Mouse (Mus musculus) stomach, embryonic 16.5 days (tissue): ENCODE results near the gene Dscaml1. TPM values are rescaled to one million over a fixed set of nuclear protein-coding genes. Genes with fewer than 3 reads are reported as not detected.

Experiments used
- ATAC-seq: fragments of 200-750 bp; cut with Nextera tagmentation; 2 replicates; pipeline ENCODE4 v1.8.0; 2017; ENCODE audit warnings: moderate number of reproducible peaks, moderate TSS enrichment; ENCODE audit not compliant: insufficient read depth, low FRiP score
- H3K27ac ChIP-seq: fragments of 300-500 bp; sonication (generic); 2 replicates; pipeline ENCODE4 v1.5.1; 2014; ENCODE audit warnings: low read length
- H3K27me3 ChIP-seq: fragments of 300-500 bp; sonication (generic); 2 replicates; pipeline ENCODE4 v1.6.1; 2014; ENCODE audit warnings: low read length, control low read depth, mixed read lengths; ENCODE audit not compliant: control insufficient read depth, insufficient read depth
- H3K36me3 ChIP-seq: fragments of 300-500 bp; sonication (generic); 2 replicates; pipeline ENCODE4 v1.6.1; 2014; ENCODE audit warnings: low read length; ENCODE audit not compliant: control insufficient read depth, insufficient read depth
- H3K4me1 ChIP-seq: fragments of 300-500 bp; sonication (generic); 2 replicates; pipeline ENCODE4 v1.6.1; 2014; ENCODE audit warnings: low read length, control low read depth, mixed read lengths; ENCODE audit not compliant: control insufficient read depth, insufficient read depth
- H3K4me2 ChIP-seq: fragments of 300-500 bp; sonication (generic); 2 replicates; pipeline ENCODE4 v1.6.1; 2014; ENCODE audit warnings: low read depth, low read length, mixed read lengths
- H3K4me3 ChIP-seq: fragments of 300-500 bp; sonication (generic); replicated peaks from 2 replicates; pipeline ENCODE4 v1.5.1; 2014; ENCODE audit warnings: mild to moderate bottlenecking, low read length
- H3K9ac ChIP-seq: fragments of 300-500 bp; sonication (generic); 2 replicates; pipeline ENCODE4 v1.6.1; 2014; ENCODE audit warnings: low read length
- H3K9me3 ChIP-seq: fragments of 300-500 bp; sonication (generic); replicated peaks from 2 replicates; pipeline ENCODE4 v1.6.1; 2016; ENCODE audit warnings: low read length, control low read depth; ENCODE audit not compliant: control insufficient read depth
- WGBS: fragments of 180-500 bp; shearing (Covaris S2); extraction: QIAGEN DNeasy Blood & Tissue Kit; methylation state at CpG from one replicate; pipeline ENCODE4 v1.1.7; 2014; 5-methylcytosine and 5-hydroxymethylcytosine counted together
- polyA plus RNA-seq: library from polyadenylated mRNA; unstranded; fragments of >200 nt; fragmentation: Nextera tagmentation; extraction: Ambion mirVana; gene quantifications from 2 replicates; pipeline ENCODE4 v1.2.1, GENCODE M21; 2015

Gene Dscaml1
- polyA plus RNA-seq, 1 experiment from 2014 or later, result 0.30 TPM

DNA sequence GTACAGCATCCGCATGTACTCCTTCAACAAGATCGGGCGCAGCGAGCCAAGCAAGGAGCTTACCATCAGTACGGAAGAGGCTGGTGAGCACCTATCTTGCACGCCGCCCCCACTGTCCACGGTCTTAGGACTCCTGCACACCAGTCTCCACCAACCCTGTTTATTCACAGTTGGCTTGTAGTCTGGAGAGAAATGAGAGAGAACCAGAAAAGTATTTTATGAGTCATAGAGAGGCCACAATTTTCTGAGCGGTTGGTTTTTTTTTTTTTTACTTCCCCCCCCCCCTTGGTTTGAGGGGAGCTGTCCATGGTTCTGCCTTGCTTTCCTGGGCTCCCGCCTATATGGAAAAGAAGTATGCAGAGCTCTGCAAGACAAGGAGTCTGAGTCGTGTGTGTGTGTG lies 283.9 kb downstream of the Dscaml1 start:
- 63% methylated on average over 11 of the region's 11 CpGs for WGBS
- Histone ChIP-seq H3K36me3 (no peaks in the 10 kb centered on the region), H3K27me3 (no peaks in the 10 kb centered on the region), H3K9me3 (no peaks in the 10 kb centered on the region), H3K27ac (no peak overlapping the region), H3K4me2 (no peak overlapping the region), H3K9ac (no peak overlapping the region), H3K4me1 (no peaks in the 10 kb centered on the region), H3K4me3 (no peak overlapping the region)
- ATAC-seq, result no peak

GRCm38 (mm10) chr9:45715387-45715786 lies 289.0 kb downstream of the Dscaml1 start:
- 59% methylated on average over 3 of the region's 3 CpGs for WGBS
- H3K27ac ChIP-seq, result no peak overlapping the region

DNA sequence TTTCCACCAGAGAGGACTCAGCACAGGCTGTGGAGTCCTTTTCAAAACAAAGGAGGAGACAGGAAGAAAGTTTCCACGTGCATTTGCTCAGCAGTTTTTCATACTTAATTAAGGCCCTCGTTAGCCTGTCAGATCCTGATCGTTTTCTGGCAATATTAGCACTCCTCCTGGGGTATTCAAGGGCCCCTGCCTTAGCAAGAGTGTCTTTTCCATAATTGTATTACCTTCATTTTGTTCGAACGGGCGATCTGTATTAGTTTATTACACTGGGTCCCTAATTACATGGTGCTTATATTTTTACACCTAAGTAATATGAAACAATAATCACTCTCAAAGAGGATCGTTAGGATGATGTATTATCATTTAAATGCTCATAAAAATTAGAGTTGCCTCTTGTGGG lies 293.6 kb downstream of the Dscaml1 start:
- Histone ChIP-seq H3K27me3 (0 out of 2 replicates have a peak, but pooled peaks cover 3% of the 10 kb centered on the region), H3K27ac (no peak overlapping the region), H3K4me2 (no peak overlapping the region), H3K9me3 (no peaks in the 10 kb centered on the region), H3K4me1 (no peaks in the 10 kb centered on the region), H3K9ac (no peak overlapping the region), H3K4me3 (no peak overlapping the region), H3K36me3 (no peaks in the 10 kb centered on the region)
- ATAC-seq, result no peak
- WGBS, result 67% methylated on average over 7 of the region's 7 CpGs

More at GRCm38 (mm10) chr9:45715387-45715786, 289.0 kb downstream of the Dscaml1 start:
- ATAC-seq, result no peak
- no peaks in the 10 kb centered on the region for H3K36me3 ChIP-seq
- H3K9me3 ChIP-seq, result no peaks in the 10 kb centered on the region
- H3K27me3 ChIP-seq, result 0 out of 2 replicates have a peak, but pooled peaks cover 3% of the 10 kb centered on the region
- no peaks in the 10 kb centered on the region for H3K4me1 ChIP-seq
- H3K4me3 ChIP-seq, result no peak overlapping the region
- no peak overlapping the region for H3K4me2 ChIP-seq
- no peak overlapping the region for H3K9ac ChIP-seq

GRCm38 (mm10) chr9:45731851-45732250 lies 305.4 kb downstream of the Dscaml1 start:
- 86% methylated on average over 5 of the region's 5 CpGs for WGBS
- Histone ChIP-seq H3K27me3 (no peaks in the 10 kb centered on the region), H3K4me1 (no peaks in the 10 kb centered on the region), H3K27ac (no peak overlapping the region), H3K9me3 (no peaks in the 10 kb centered on the region), H3K4me2 (no peak overlapping the region), H3K4me3 (no peak overlapping the region), H3K36me3 (no peaks in the 10 kb centered on the region), H3K9ac (no peak overlapping the region)
- ATAC-seq, result no peak

- Histone ChIP-seq H3K9ac (no peak overlapping the region), H3K36me3 (no peaks in the 10 kb centered on the region)
- WGBS, result 61% methylated on average over 6 of the region's 6 CpGs
These were observed 306.8 kb downstream of the Dscaml1 start for GRCm38 (mm10) chr9:45733246-45733645.

GRCm38 (mm10) chr9:45739001-45739701 lies 312.7 kb downstream of the Dscaml1 start:
- ATAC-seq, result no peak
- 67% methylated on average over 12 of the region's 12 CpGs for WGBS

More at GRCm38 (mm10) chr9:45733246-45733645, 306.8 kb downstream of the Dscaml1 start:
- Histone ChIP-seq H3K27ac (no peak overlapping the region), H3K27me3 (no peaks in the 10 kb centered on the region), H3K9me3 (no peaks in the 10 kb centered on the region), H3K4me3 (no peak overlapping the region), H3K4me1 (no peaks in the 10 kb centered on the region), H3K4me2 (no peak overlapping the region)
- no peak; the same call in 1 of the 2 replicates for ATAC-seq

GRCm38 (mm10) chr9:45739702-45740583 lies 313.5 kb downstream of the Dscaml1 start:
- Histone ChIP-seq H3K27me3 (no peaks in the 10 kb centered on the region), H3K9ac (no peak overlapping the region), H3K27ac (no peak overlapping the region), H3K36me3 (no peaks in the 10 kb centered on the region), H3K4me2 (no peak overlapping the region), H3K4me3 (no peak overlapping the region), H3K4me1 (peaks cover 2% of the 10 kb centered on the region; the same call in 1 of the 2 replicates), H3K9me3 (no peaks in the 10 kb centered on the region)
- WGBS, result 61% methylated on average over 17 of the region's 17 CpGs
- no peak for ATAC-seq

More at GRCm38 (mm10) chr9:45739001-45739701, 312.7 kb downstream of the Dscaml1 start:
- no peak overlapping the region for H3K4me2 ChIP-seq
- H3K4me3 ChIP-seq, result no peak overlapping the region
- no peak overlapping the region for H3K27ac ChIP-seq
- H3K27me3 ChIP-seq, result no peaks in the 10 kb centered on the region
- H3K4me1 ChIP-seq, result peaks cover 2% of the 10 kb centered on the region; the same call in 1 of the 2 replicates
- no peaks in the 10 kb centered on the region for H3K36me3 ChIP-seq
- H3K9ac ChIP-seq, result no peak overlapping the region
- H3K9me3 ChIP-seq, result no peaks in the 10 kb centered on the region

- no peaks in the 10 kb centered on the region for H3K36me3 ChIP-seq
- no peak overlapping the region for H3K27ac ChIP-seq
- no peak for ATAC-seq
- no peak overlapping the region for H3K4me3 ChIP-seq
- no peaks in the 10 kb centered on the region for H3K9me3 ChIP-seq
- H3K27me3 ChIP-seq, result no peaks in the 10 kb centered on the region
- 56% methylated on average over 2 of the region's 2 CpGs for WGBS
- no peak overlapping the region for H3K4me2 ChIP-seq
- peaks cover 2% of the 10 kb centered on the region; the same call in 1 of the 2 replicates for H3K4me1 ChIP-seq
- H3K9ac ChIP-seq, result no peak overlapping the region
These were observed 314.2 kb downstream of the Dscaml1 start for GRCm38 (mm10) chr9:45740584-45740980.

- no peaks in the 10 kb centered on the region for H3K4me1 ChIP-seq
- no peak overlapping the region for H3K9ac ChIP-seq
- H3K27ac ChIP-seq, result no peak overlapping the region
- H3K4me2 ChIP-seq, result no peak overlapping the region
- H3K4me3 ChIP-seq, result no peak overlapping the region
- no peaks in the 10 kb centered on the region for H3K9me3 ChIP-seq
- no peaks in the 10 kb centered on the region for H3K36me3 ChIP-seq
- H3K27me3 ChIP-seq, result no peaks in the 10 kb centered on the region
- no peak for ATAC-seq
- WGBS, result 20% methylated on average over 7 of the region's 7 CpGs
These were observed 319.0 kb downstream of the Dscaml1 start for GRCm38 (mm10) chr9:45745451-45745850.
